Mouse (Mus musculus) cerebellum, postnatal 14 days (tissue): ENCODE measurements around the gene Prr13.

Experiments used
- DNase-seq, 2 experiments: peaks; one replicate each; pipeline ENCODE4 v3.0.0; 2021; ENCODE audit warnings: mixed read lengths in 2 of 2

The Prr13 gene

DNA sequence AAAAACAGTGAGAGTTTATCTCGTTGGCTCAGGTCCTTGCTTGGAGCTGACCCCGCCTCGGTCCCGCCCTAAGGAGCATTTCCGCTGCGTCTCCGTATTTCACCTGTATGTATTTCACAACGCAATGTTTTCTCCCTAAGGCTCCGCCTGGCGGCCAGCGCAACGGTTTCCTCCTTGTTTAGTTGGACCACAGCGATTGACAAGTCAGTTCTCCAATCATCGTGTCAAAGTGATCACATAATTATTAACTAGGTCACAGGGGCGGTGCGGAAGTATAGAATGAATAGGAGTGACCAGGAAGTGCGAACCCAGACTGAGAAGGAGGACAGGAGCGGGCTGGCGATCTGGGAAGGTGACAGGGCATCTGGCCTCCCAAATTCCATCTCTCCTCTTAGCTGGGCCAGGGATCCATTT, at the start of gene Prr13:
TSS of gene Prr13 (plus strand) at position 125 of the 414 bp plus-strand sequence.
- DNase-seq = peak; percentile 96

DNA sequence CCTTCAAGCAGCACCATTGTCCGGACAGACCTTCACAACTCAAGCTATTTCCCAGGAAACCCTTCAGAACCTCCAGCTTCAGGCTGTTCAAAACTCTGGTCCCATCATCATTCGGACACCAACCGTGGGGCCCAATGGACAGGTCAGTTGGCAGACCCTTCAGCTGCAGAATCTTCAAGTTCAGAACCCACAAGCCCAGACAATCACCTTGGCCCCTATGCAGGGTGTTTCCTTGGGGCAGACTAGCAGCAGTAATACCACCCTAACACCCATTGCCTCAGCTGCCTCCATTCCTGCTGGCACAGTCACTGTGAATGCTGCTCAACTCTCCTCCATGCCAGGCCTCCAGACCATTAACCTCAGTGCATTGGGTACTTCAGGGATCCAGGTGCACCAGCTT, 49.5 kb upstream of the Prr13 start:
- DNase-seq = no peak

DNA sequence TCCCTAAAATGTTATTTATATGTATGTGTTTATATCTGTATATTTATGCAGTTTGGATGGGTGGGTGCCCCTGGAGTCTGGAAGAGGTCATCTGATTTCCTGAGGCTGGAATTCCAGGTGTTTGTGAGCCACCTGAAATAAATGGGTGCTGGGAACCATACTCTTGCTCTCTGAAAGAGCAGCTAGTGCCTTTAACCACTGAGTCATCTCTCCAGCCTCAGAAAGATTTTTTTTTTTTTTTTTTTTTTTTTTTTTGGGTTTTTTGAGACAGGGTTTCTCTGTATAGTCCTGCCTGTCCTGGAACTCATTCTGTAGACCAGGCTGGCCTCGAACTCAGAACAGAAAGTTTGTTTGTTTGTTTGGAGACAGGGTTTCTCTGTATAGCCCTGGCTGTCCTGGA, 47.8 kb upstream of the Prr13 start:
- no peak for DNase-seq

DNA sequence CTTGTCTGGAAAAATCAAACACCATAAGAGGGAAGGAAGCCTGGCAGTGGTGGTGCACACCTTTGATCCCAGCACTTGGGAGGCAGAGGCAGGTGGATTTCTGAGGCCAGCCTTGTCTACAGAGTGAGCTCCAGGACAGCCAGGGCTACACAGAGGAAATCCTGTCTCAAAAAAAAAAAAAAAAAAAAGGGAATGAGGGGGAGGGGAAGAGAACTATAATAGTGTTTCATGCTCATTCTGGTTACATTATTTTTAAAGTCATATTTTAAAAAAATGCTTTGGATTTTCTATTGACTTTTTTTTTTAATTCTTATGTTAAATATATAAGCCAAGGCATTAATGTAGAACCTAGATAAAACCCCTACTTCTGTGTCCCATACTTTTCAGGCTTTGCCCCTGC, 45.1 kb upstream of the Prr13 start:
- DNase-seq = no peak

DNA sequence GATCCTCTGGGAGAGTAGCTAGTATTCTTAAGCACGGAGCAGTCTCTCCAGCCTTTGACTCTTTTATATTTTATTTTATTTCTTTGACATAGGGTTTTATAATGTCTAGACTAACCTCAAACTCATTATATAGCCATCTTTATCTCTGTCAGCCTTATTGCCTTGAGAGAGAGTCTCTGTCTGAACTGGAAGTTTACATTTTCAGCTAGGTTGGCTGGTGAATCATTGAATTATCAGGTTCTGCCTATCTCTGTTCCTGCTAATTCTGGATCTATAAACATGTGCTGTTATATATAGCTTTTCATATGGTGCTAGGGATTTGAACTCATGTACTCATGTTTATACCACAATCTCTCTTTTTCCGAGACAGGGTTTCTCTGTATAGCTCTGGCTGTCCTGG, 41.3 kb upstream of the Prr13 start:
- no peak for DNase-seq

DNA sequence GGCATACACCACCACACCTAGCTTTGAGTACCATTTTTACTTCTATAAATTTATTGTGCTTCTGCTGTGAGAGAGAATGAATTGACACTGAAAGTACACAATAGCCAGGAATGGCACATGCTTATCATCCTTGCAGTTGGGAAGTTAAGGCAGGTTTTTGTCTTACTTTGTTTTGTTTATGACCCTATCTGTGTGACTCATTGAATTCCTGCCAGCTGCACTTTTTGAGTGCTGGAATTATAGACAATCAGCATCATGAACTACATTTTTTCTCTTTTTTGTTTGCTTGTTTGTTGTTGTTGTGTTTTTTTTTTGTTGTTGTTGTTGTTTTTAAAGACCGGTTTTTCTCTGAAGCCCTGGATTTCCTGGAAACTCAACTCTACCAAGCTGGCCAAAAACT, 37.8 kb upstream of the Prr13 start:
- DNase-seq = no peak

DNA sequence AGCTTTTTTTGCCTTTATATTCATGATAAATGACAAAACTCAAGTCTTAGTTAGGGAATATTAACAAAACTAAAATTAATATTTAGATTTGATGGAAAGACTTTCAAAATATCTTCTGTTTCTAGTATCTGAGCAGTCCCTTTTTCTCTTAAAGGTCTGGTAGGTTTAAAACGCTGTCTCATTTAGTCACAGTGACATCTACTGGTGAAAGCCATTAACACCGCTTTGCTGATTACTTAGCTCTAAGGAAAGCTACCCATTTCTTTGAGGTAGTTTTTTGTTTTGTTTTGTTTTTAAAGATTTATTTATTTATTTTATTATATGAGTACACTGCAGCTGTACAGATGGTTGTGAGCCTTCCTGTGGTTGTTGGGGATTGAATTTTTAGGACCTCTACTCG, 37.4 kb upstream of the Prr13 start:
- peak; percentile 65 to 68 for DNase-seq

DNA sequence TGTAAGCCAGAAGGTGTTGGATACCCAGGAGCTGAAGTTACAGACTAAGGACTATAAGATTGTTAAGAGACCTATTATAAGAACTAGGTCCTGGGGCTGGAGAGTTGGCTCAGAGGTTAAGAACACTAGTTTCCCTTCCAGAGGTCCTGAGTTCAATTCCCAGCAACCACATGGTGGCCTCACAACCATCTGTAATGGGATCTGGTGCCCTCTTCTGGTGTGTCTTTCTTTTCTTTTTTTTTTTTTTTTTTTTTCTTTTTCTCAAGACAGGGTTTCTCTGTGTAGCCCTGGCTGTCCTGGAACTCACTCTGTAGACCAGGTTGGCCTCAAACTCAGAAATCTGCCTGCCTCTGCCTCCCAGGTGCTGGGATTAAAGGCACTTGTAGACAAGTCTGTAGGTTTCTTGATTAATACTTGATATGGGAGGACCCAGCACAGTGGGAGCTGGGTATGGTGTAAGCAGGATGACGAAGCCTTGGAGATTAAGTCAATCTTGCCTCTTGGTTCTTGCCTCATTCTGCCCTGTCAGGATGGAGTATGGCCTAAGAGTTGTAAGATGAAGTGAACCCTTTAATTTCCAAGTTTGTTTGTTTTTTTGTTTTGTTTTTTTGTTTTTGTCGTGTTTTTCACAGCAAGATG, 35.1 kb upstream of the Prr13 start:
- no peak for DNase-seq

DNA sequence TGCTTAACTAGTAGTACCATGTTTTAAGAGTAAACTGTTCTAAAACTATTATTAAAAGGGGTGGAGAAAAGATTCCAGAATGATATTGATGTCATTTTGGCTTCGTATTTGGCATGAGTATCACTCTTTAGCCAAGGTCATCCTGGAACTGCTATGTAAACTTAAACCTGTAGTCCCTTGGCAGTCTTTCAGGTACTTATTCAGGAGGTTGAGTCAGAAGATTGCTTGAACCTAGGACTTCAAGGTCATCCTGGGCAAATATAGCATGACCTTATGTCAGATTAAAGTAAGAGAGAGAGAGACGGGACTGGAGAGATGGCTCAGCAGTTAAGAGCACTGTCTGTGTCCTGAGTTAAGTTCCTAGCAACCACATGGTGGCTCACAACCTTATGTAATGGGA, 34.2 kb upstream of the Prr13 start:
- no peak for DNase-seq

DNA sequence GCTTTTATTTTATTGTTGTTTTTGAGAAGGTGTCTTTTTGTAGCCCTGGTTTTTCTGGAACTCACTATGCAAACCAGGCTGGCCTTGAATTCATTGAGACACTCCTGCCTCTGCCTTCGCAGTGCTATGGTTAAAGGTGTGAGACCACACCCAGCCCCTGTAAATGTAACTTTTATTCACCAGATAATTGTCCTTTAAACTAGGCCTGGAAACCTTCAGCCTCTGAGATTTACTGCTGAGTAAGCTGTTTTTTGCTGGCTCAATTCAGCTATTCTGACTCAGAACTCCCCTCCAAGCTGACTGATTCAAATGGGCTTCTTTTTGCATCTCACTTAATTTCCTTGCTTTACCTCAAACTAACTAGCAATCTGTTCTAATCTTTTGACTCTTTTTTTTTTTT, 31.9 kb upstream of the Prr13 start:
- no peak for DNase-seq

DNA sequence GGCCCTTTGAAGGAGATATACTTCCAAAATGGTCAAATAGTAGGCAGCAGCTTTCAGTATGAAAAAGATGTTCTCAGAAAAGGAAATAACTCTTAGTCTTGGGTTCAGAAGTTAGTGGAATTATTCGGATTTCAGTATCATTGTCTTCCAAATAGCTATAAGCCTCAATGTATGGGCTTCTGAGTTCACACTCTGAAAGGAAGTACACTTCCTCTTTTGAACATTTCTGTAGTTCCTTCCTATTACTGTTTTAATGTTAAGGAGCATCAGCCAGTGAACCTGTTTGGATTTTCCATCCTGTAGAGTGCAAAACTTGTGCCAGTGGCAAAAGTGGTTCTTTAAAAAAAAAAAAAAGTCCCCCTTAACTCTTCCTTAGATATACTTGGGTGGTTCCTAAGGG, 26.8 kb upstream of the Prr13 start:
- DNase-seq = no peak

DNA sequence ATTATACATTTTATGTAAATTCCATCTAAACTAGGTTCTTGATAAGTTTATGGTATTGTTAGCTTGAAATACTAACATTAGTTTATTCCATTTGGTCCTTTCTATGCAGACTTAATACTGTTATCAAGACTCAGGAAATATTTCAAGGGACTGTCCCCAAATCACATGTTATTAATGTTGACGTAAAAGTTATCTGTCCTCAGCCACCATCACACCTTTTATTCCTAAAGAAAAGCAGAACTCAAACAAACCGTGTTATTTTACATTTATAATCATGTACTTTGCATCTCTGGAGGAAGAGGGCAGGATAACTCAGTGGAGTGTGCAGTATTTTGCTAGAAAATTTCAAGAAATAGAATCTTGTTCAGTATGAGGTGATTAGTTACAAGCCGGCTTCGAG, 25.7 kb upstream of the Prr13 start:
- DNase-seq = no peak

DNA sequence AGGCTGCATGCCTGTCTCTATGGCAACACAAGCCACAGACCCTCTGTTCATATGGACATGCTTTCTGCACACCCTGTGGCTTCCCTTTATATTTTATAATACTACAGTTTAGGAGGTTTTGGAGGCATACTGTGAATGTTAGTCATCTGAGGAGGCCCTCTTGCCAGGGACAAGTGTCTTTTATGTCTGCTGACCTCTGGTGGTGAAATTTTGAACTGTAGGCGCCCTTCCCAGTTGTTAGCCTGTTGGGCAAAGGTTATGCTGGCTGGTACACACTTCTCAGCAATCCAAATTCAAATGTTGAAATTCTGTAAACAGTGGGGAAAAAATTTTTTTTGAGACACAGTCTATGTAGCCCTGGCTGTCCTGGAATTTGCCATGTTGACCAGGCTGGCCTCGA, 16.3 kb upstream of the Prr13 start:
- peak; percentile 90 to 92 for DNase-seq

DNA sequence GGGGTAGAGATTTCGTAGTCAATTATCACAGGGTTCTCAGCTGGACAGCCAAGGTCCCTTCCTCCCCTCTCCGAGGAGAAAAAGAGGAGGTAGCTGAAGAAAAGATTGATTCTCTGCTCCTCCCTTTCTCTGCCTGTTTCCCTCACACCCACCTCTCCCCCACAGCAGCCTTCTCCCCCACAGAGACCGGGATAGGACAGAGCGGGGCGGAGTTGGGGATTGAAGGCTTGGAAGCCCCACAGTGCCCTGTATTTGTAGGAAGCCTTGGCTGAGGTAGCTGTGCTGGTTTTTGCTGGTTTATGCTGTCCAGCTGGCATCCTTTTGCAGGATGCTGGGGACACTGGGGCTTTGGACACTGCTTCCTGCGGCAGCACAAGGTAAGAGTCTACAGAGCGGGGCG, 13.7 kb upstream of the Prr13 start, which contains the start of gene Amhr2:
TSS of gene Amhr2 (plus strand) at position 222 of the 400 bp plus-strand sequence.
- no peak for DNase-seq

DNA sequence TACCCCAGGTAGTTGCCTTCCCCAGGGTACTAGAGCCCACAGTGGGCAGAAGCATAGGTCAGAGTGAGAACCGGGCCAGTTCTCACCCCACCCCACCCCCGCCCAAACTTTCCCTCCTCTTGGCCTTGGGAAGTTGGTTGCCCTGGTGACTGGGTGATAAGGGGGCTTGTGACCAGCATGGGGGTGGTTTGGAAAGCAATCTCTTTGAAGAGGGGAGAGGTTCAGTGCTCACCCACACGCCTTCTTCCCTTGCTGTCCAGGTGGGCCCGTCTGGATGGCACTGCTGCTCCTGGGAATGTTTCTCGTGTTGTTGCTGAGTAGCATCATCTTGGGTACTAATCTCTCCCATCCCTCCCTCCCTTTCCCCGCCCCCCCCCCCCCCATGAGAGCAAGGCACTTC, 12.4 kb upstream of the Prr13 start:
- DNase-seq = no peak

DNA sequence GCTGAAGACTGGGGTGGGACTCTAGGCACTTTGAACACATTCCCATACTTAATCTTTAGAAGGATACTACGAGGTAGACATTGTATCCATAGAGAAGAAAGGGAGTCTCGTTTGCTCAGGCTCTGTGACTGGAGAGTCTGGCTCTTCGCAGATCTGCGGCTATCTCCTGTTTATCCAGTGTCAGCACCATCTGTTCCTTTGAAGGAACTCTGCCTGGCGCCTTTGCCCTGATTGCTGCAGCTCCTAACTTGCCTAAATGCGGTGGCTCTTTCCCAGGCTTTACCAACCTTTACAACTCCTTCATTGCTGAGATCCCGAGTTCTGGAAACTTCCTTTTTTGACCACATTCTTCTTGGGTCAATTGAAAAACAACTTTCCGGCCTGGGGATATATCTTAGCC, 9.5 kb upstream of the Prr13 start:
- DNase-seq = no peak

DNA sequence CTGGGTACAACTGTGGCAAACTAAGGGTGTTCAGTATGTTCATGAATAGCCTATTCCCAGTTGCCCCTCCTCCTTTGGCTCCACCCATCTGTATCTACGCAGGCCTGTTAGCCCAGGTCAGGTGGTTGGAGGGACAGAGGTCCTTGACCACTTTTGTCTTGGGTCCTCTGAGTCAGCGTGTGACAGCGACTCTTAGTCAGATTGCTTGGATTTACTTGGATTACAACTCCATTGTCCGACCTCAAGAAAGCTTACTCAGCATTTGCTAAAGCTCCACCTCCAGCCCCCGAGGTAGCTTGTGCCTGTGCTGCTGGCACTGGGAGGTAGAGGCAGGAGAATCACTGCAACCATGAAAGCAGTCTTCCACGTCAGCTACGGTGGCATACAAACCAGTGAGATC, 7.9 kb upstream of the Prr13 start:
- no peak for DNase-seq

DNA sequence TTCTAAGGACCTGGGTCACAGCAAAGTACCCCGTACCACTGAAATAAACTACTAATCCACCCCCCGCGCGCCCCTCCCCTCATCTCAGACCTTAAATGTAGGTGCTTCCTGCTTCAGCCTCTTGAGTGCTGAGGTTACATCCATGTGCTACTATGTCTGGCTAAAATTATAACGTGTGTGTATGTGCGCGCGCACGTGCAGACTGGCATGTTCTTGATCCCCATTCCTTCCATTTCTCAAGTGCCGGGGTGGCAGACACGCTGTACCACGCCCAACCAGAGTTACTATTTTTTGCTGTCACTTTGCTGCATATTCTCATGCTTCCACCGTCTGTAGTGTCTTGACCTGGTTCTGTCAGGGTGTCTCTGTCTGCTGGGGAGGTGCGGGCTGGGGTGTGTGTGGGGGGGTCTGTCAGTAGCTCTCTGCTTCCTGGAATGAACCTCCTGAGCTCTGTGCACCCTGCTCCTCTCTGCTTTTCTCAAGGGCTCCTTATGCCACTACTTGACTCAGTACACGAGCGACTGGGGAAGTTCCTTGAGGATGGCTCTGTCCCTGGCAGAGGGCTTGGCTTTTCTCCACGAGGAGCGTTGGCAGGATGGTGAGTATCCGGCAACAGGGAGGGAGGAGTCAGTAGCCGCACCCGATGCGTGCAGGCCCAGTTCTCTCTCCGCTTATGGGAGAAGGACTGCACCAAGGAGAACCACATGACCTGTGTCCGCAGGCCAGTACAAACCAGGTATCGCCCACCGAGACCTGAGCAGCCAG, 7.0 kb upstream of the Prr13 start:
- peak; percentile 29 to 50 for DNase-seq

DNA sequence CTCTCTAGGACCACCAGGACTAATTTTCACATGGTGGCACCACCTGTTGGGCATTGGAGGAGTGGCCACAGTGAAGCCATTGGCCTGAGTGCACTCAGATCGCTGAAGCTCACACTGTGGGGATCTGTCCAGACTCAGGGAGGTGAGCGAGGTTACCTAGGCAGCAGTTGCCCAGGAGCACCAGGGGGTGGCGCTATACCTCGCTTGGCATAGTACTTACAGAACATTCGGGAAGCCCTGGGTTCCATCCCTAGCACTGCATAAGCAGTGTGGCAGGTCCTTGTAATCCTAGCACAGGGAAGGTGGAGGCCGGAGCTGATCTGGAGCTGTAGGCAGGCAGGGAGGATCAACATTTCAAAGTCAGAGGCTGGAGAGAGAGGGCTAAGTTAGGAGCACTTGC, 2.8 kb upstream of the Prr13 start:
- peak in 1 of 2 experiments; percentile 52 for DNase-seq

DNA sequence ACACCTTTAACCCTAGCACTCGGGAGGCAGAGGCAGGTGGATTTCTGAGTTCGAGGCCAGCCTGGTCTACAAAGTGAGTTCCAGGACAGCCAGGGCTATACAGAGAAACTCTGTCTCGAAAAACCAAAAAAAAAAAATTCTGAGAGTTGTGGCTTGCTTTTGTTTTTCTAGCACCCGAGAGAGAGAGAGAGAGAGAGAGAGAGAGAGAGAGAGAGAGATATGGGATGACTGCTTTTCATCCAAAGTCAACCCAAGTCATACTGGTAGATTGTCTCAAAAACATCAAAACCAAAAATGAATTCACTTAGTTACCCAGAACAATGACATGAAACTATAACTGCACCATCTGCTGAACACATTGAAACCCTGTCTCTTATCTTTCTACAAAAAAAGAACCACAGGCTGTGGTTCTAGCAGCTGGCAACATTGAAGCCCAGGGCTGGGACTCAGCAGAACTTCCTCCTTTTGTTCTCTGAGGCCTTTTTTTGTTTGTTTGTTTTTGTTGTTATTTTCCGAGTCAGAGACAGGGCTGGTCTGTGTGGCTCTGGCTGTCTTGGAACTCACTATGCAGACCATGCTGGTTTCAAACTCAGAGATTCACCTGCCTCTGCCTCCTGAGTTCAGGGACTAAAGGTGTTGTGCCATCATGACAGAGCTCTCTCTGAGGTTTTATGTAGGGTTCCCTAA, 635 bp upstream of the Prr13 start:
- DNase-seq = no peak

DNA sequence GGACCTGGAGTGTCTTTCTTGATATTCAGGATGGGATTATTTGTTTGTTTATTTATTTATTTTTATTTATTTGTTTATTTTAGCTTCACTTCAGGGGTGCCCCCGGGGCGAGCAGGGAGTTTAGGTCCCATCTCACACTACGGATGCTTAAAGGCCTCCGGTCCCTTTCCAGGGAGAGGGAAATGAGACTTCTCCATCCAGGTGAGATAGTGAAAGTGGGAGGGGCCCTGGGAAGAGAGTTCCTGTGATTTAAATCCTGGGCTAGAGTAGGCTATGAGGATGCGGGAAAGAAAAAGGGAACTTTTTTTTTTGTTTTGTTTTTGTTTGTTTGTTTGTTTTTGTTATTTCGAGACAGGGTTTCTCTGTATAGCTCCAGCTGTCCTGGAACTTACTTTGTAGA, 553 bp downstream of the Prr13 start:
- DNase-seq = peak in 1 of 2 experiments; percentile 31

DNA sequence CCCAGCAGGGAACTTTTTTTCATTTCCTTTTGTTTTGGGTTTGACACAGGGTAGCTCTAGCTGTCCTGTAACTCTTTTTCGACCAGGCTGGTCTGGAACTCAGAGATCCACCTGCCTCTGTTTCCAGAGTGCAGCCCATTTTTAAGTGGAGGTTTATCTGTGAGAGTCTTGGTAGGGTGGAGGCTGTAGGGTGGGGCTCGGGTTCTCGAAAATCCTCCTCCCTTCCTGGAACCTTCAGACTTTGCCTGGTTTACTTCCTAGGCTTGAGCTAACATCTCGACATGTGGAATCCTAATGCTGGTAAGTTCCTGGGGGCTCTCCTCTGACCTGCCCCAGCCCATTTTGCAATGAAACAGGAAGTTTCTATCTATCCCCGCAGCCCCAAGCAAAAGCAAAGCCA, 1.0 kb downstream of the Prr13 start:
- no peak for DNase-seq

DNA sequence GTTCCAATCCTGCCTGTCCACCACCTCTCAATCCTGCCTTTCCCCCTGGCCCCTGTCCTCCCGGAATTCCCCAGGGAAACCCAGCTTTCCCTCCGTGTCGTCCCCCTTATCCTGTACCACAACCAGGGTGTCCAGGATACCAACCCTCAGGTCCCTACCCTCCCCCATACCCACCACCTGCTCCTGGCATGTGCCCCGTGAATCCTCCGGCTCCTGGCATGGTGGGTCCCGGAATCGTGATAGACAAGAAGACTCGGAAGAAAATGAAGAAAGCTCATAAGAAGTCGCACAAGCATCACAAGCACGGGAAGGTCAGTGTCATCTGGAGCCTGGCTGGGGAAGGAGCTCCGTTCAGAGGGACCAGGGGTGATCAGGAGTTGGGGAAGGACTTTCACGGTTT, 1.6 kb downstream of the Prr13 start:
- DNase-seq = peak; percentile 24 to 35

DNA sequence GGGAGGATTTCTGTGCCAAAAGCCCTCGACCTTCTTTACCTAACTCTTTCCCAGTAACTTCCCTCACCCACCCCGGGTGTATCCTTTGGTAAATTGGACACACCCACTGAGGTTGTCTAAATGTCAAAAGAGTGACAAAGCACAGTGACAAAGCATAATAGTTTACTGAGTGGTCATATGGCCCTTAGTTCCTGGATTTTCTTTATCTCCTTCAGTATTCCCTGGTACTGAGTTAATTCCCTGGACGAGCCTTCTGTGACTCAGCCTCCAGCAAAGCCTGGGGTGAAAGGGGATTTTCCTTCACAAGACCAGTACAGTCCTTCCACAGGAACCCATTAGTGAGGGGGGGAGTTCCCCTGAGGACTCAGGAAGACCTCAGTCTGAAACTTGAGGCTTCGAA, 2.1 kb downstream of the Prr13 start:
- no peak for DNase-seq
